Mouse (Mus musculus) embryonic facial prominence, embryonic 10.5 days (tissue): Measurements from ENCODE around the gene Il7r. TPM values are rescaled to one million over a fixed set of nuclear protein-coding genes. Genes with fewer than 3 reads are reported as not detected.
"Not testable (repeated sequence)": the region's sequence is repeated elsewhere in the genome, so short reads cannot be mapped to it uniquely, and the experiment has no call there.

Experiments
- DNase-seq: peaks from one replicate; pipeline ENCODE4 v3.0.0-alpha.2; 2017; ENCODE audit warnings: low spot score
- H3K27ac ChIP-seq: fragments of 300-500 bp; sonication (generic); replicated peaks from 2 replicates; pipeline ENCODE4 v1.5.1; 2016; ENCODE audit warnings: mild to moderate bottlenecking
- H3K27me3 ChIP-seq: fragments of 300-500 bp; sonication (generic); replicated peaks from 2 replicates; pipeline ENCODE4 v1.6.1; 2016; ENCODE audit warnings: low read depth, mild to moderate bottlenecking; ENCODE audit not compliant: poor library complexity, severe bottlenecking
- H3K36me3 ChIP-seq: fragments of 300-500 bp; sonication (generic); replicated peaks from 2 replicates; pipeline ENCODE4 v1.6.1; 2016; ENCODE audit warnings: mild to moderate bottlenecking, moderate library complexity
- H3K4me1 ChIP-seq: fragments of 300-500 bp; sonication (generic); 2 replicates; pipeline ENCODE4 v1.6.1; 2016
- H3K4me3 ChIP-seq: fragments of 300-500 bp; sonication (generic); 2 replicates; pipeline ENCODE4 v1.5.1; 2016; ENCODE audit warnings: mild to moderate bottlenecking, moderate library complexity
- H3K9me3 ChIP-seq: fragments of 300-500 bp; sonication (generic); 2 replicates; pipeline ENCODE4 v1.6.1; 2016; ENCODE audit warnings: mild to moderate bottlenecking
- WGBS: fragments of 180-500 bp; shearing (Covaris S2); methylation state at CpG from one replicate; pipeline ENCODE4 v1.1.7; 2016; 5-methylcytosine and 5-hydroxymethylcytosine counted together
- polyA plus RNA-seq: library from polyadenylated mRNA; unstranded; fragments of >200 nt; fragmentation: Nextera tagmentation; extraction: Ambion mirVana; gene quantifications from 2 replicates; pipeline ENCODE4 v1.2.1, GENCODE M21; 2016

Gene Il7r
- not detected in 2 replicates for polyA plus RNA-seq

GRCm38 (mm10) chr15:9530076-9530475 lies at the start of gene Il7r:
Il7r (minus strand) TSS chr15:9530176.
- Histone ChIP-seq H3K4me3 (no peak within 1 kb of the TSS), H3K27me3 (no peaks in the 10 kb centered on the region), H3K4me1 (no peaks in the 10 kb centered on the region), H3K9me3 (no peaks in the 10 kb centered on the region), H3K36me3 (no peaks in the 10 kb centered on the region), H3K27ac (no peak within 1 kb of the TSS)
- DNase-seq = no peak
- WGBS = 82% methylated on average over 4 of the region's 4 CpGs

GRCm38 (mm10) chr15:9577303-9577702 lies 47.3 kb upstream of the Il7r start:
- H3K9me3 ChIP-seq = no peaks in the 10 kb centered on the region
- H3K36me3 ChIP-seq = no peaks in the 10 kb centered on the region
- no peak overlapping the region for H3K4me3 ChIP-seq
- H3K4me1 ChIP-seq = no peaks in the 10 kb centered on the region
- H3K27ac ChIP-seq = no peak overlapping the region
- H3K27me3 ChIP-seq = no peaks in the 10 kb centered on the region
- WGBS = 87% methylated on average over 4 of the region's 4 CpGs
- no peak for DNase-seq

- no peaks in the 10 kb centered on the region for H3K27me3 ChIP-seq
- H3K4me1 ChIP-seq = no peaks in the 10 kb centered on the region
- WGBS = 86% methylated on average over 5 of the region's 5 CpGs
- H3K9me3 ChIP-seq = no peaks in the 10 kb centered on the region
- no peak overlapping the region for H3K27ac ChIP-seq
- no peak for DNase-seq
- H3K4me3 ChIP-seq = no peak overlapping the region
- no peaks in the 10 kb centered on the region for H3K36me3 ChIP-seq
These were observed 44.8 kb upstream of the Il7r start for GRCm38 (mm10) chr15:9574796-9575195.

GRCm38 (mm10) chr15:9573361-9573760 lies 43.4 kb upstream of the Il7r start:
- H3K9me3 ChIP-seq = no peaks in the 10 kb centered on the region
- H3K27me3 ChIP-seq = no peaks in the 10 kb centered on the region
- 90% methylated on average over 4 of the region's 4 CpGs for WGBS
- DNase-seq = no peak
- no peak overlapping the region for H3K27ac ChIP-seq
- no peaks in the 10 kb centered on the region for H3K4me1 ChIP-seq
- no peaks in the 10 kb centered on the region for H3K36me3 ChIP-seq
- H3K4me3 ChIP-seq = no peak overlapping the region

GRCm38 (mm10) chr15:9572664-9573063 lies 42.7 kb upstream of the Il7r start:
- Histone ChIP-seq H3K4me1 (no peaks in the 10 kb centered on the region), H3K27me3 (no peaks in the 10 kb centered on the region), H3K9me3 (no peaks in the 10 kb centered on the region), H3K27ac (no peak overlapping the region), H3K36me3 (no peaks in the 10 kb centered on the region), H3K4me3 (no peak overlapping the region)
- WGBS = 93% methylated on average over 7 of the region's 7 CpGs
- DNase-seq = no peak

- no peaks in the 10 kb centered on the region for H3K9me3 ChIP-seq
- no peaks in the 10 kb centered on the region for H3K4me1 ChIP-seq
- H3K36me3 ChIP-seq = no peaks in the 10 kb centered on the region
- no peaks in the 10 kb centered on the region for H3K27me3 ChIP-seq
- 87% methylated on average over 2 of the region's 2 CpGs for WGBS
- H3K4me3 ChIP-seq = no peak overlapping the region
- DNase-seq = no peak
- H3K27ac ChIP-seq = no peak overlapping the region
These were observed 41.9 kb upstream of the Il7r start for GRCm38 (mm10) chr15:9571896-9572295.

GRCm38 (mm10) chr15:9567316-9567715 lies 37.3 kb upstream of the Il7r start:
- H3K36me3 ChIP-seq = no peaks in the 10 kb centered on the region

GRCm38 (mm10) chr15:9565396-9565795 lies 35.4 kb upstream of the Il7r start:
- 90% methylated on average over 6 of the region's 6 CpGs for WGBS
- Histone ChIP-seq H3K27me3 (no peaks in the 10 kb centered on the region), H3K4me1 (no peaks in the 10 kb centered on the region), H3K4me3 (no peak overlapping the region), H3K27ac (no peak overlapping the region), H3K36me3 (no peaks in the 10 kb centered on the region), H3K9me3 (no peaks in the 10 kb centered on the region)
- DNase-seq = no peak

More at GRCm38 (mm10) chr15:9567316-9567715, 37.3 kb upstream of the Il7r start:
- no peak for DNase-seq
- no peaks in the 10 kb centered on the region for H3K9me3 ChIP-seq
- H3K4me1 ChIP-seq = no peaks in the 10 kb centered on the region
- H3K27ac ChIP-seq = no peak overlapping the region
- no peak overlapping the region for H3K4me3 ChIP-seq
- 90% methylated on average over 4 of the region's 4 CpGs for WGBS
- H3K27me3 ChIP-seq = no peaks in the 10 kb centered on the region

- Histone ChIP-seq H3K27me3 (no peaks in the 10 kb centered on the region), H3K27ac (no peak overlapping the region), H3K4me3 (no peak overlapping the region), H3K36me3 (no peaks in the 10 kb centered on the region), H3K9me3 (no peaks in the 10 kb centered on the region), H3K4me1 (no peaks in the 10 kb centered on the region)
- 80% methylated on average over 3 of the region's 3 CpGs for WGBS
- no peak for DNase-seq
These were observed 34.2 kb upstream of the Il7r start for GRCm38 (mm10) chr15:9564156-9564555.

- H3K4me3 ChIP-seq, H3K27me3 ChIP-seq, DNase-seq, H3K4me1 ChIP-seq, H3K9me3 ChIP-seq, H3K36me3 ChIP-seq, H3K27ac ChIP-seq: not testable (repeated sequence)
- 93% methylated on average over 15 of the region's 15 CpGs for WGBS
These were observed 27.3 kb upstream of the Il7r start for GRCm38 (mm10) chr15:9557264-9557663.

- H3K27me3 ChIP-seq = no peaks in the 10 kb centered on the region
- no peaks in the 10 kb centered on the region for H3K4me1 ChIP-seq
- 85% methylated on average over 2 of the region's 2 CpGs for WGBS
- H3K36me3 ChIP-seq = no peaks in the 10 kb centered on the region
- DNase-seq = no peak
- no peak overlapping the region for H3K4me3 ChIP-seq
- H3K9me3 ChIP-seq = no peaks in the 10 kb centered on the region
- no peak overlapping the region for H3K27ac ChIP-seq
These were observed 19.0 kb upstream of the Il7r start for GRCm38 (mm10) chr15:9548951-9549350.

GRCm38 (mm10) chr15:9535200-9535599 lies 5.2 kb upstream of the Il7r start:
- Histone ChIP-seq H3K27me3 (no peaks in the 10 kb centered on the region), H3K4me1 (no peaks in the 10 kb centered on the region), H3K9me3 (no peaks in the 10 kb centered on the region), H3K36me3 (no peaks in the 10 kb centered on the region), H3K4me3 (no peak overlapping the region), H3K27ac (no peak overlapping the region)
- no peak for DNase-seq
- 81% methylated on average over 1 of the region's 1 CpGs for WGBS

- Histone ChIP-seq H3K27ac (no peak overlapping the region), H3K4me1 (no peaks in the 10 kb centered on the region), H3K4me3 (no peak overlapping the region), H3K9me3 (no peaks in the 10 kb centered on the region), H3K27me3 (no peaks in the 10 kb centered on the region), H3K36me3 (no peaks in the 10 kb centered on the region)
- DNase-seq = no peak
- WGBS = 90% methylated on average over 3 of the region's 3 CpGs
These were observed 3.5 kb upstream of the Il7r start for GRCm38 (mm10) chr15:9533356-9533902.

GRCm38 (mm10) chr15:9529646-9530045 lies 330 bp downstream of the Il7r start:
- Histone ChIP-seq H3K4me3 (no peak overlapping the region), H3K9me3 (no peaks in the 10 kb centered on the region), H3K27me3 (no peaks in the 10 kb centered on the region), H3K27ac (no peak overlapping the region), H3K4me1 (no peaks in the 10 kb centered on the region), H3K36me3 (no peaks in the 10 kb centered on the region)
- no peak for DNase-seq
- WGBS = 80% methylated on average over 3 of the region's 3 CpGs
